Mouse (Mus musculus): ENCODE results near the gene Ppp3ca. TPM values are rescaled to one million over a fixed set of nuclear protein-coding genes. Genes with fewer than 3 reads are reported as not detected.

The Ppp3ca gene
- total and polyA plus RNA-seq, 2 experiments from 2014 or later: 34.6 to 39.2 TPM

DNA sequence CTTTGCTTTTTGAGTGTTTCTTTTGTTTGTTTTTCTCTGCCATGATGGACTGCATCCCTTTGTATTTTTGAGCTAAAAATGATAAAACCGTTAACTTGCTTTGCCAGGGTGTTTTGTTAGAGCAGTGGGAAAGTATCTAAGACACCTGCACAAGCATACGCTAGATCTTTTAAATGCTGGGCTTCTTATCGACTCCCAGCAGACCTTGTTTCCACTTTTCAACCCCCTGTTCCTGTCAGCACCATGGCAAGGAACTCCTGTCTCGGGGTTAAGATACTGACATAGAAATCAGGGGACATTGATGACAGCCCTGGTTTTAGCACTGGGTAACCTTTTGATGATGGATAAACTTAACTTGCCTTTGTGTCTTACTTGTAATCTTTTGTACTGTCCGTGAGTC lies 121.5 kb downstream of the Ppp3ca start:
- ATAC-seq (ENCODE audit: insufficient read depth, low read depth) (no peak), DNase-seq (ENCODE audit: low spot score) (no peak)
- Histone ChIP-seq H3K36me3 (replicated peaks; ENCODE audit: control insufficient read depth, insufficient read depth, low read length) (no peaks in the 10 kb centered on the region), H3K4me1 (ENCODE audit: control insufficient read depth, insufficient read depth) (peaks cover 16% of the 10 kb centered on the region), H3K9me3 (replicated peaks; ENCODE audit: control insufficient read depth, low read length) (no peaks in the 10 kb centered on the region), H3K27ac (ENCODE audit: low read depth) (no peak overlapping the region), H3K27me3 (ENCODE audit: control insufficient read depth, insufficient read depth, low read length) (no peaks in the 10 kb centered on the region), H3K4me2 (ENCODE audit: low read depth, low read length) (no peak overlapping the region), H3K4me3 (ENCODE audit: low read depth, low read length) (no peak overlapping the region), H3K9ac (replicated peaks; ENCODE audit: low read depth, low read length) (no peak overlapping the region)
- 19% methylated on average over 5 of the region's 5 CpGs for WGBS
- no peak for TF ChIP-seq CTCF (IDR thresholded peaks at IDR 0.05; ENCODE audit: low read depth)
- TF ChIP-seq EP300 (IDR thresholded peaks at IDR 0.05; ENCODE audit: low read depth): no peak

GRCm38 (mm10) chr3:136791946-136792345 lies 122.0 kb downstream of the Ppp3ca start:
- WGBS: 93% methylated on average over 2 of the region's 2 CpGs
- Histone ChIP-seq H3K27me3 (ENCODE audit: control insufficient read depth, insufficient read depth, low read length) (no peaks in the 10 kb centered on the region), H3K9me3 (replicated peaks; ENCODE audit: control insufficient read depth, low read length) (no peaks in the 10 kb centered on the region), H3K4me3 (ENCODE audit: low read depth, low read length) (no peak overlapping the region), H3K9ac (replicated peaks; ENCODE audit: low read depth, low read length) (no peak overlapping the region), H3K27ac (ENCODE audit: low read depth) (no peak overlapping the region), H3K4me2 (ENCODE audit: low read depth, low read length) (no peak overlapping the region), H3K4me1 (ENCODE audit: control insufficient read depth, insufficient read depth) (peaks cover 16% of the 10 kb centered on the region), H3K36me3 (replicated peaks; ENCODE audit: control insufficient read depth, insufficient read depth, low read length) (no peaks in the 10 kb centered on the region)
- no peak for DNase-seq (ENCODE audit: low spot score)
- no peak for TF ChIP-seq CTCF (IDR thresholded peaks at IDR 0.05; ENCODE audit: low read depth)
- TF ChIP-seq EP300 (IDR thresholded peaks at IDR 0.05; ENCODE audit: low read depth): no peak
- no peak for ATAC-seq (ENCODE audit: insufficient read depth, low read depth)

DNA sequence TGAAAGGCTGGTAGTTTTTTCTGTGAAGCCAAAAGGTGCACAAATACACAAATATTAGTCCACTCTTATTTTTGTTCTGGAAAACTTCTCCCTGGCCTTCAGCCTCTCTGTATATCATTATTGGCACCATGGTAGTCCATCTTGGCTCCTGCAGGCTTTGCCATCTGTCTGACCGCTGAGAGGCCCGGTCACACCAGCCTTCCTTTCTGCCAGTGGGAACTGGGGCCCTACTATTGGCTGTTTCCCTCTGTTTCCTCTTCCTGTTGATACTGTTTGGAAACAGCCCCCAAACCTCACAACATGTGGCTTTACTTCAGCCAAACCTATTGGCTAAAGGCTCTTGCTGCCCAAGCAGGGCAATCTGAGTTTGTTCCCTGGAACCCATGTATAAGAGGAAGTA lies 123.5 kb downstream of the Ppp3ca start:
- WGBS: 70% methylated on average over 2 of the region's 2 CpGs
- Histone ChIP-seq H3K9me3 (replicated peaks; ENCODE audit: control insufficient read depth, low read length) (no peaks in the 10 kb centered on the region), H3K36me3 (replicated peaks; ENCODE audit: control insufficient read depth, insufficient read depth, low read length) (peaks cover 5% of the 10 kb centered on the region; the same call in 1 of the 2 replicates), H3K4me2 (ENCODE audit: low read depth, low read length) (no peak overlapping the region), H3K27ac (ENCODE audit: low read depth) (no peak overlapping the region), H3K4me3 (ENCODE audit: low read depth, low read length) (no peak overlapping the region), H3K27me3 (ENCODE audit: control insufficient read depth, insufficient read depth, low read length) (no peaks in the 10 kb centered on the region), H3K9ac (replicated peaks; ENCODE audit: low read depth, low read length) (no peak overlapping the region), H3K4me1 (ENCODE audit: control insufficient read depth, insufficient read depth) (peaks cover 16% of the 10 kb centered on the region)
- ATAC-seq (ENCODE audit: insufficient read depth, low read depth) (no peak), DNase-seq (ENCODE audit: low spot score) (no peak)
- TF ChIP-seq CTCF (IDR thresholded peaks at IDR 0.05; ENCODE audit: low read depth): no peak
- TF ChIP-seq EP300 (IDR thresholded peaks at IDR 0.05; ENCODE audit: low read depth): no peak

- TF ChIP-seq EP300 (IDR thresholded peaks at IDR 0.05; ENCODE audit: low read depth) (no peak), CTCF (IDR thresholded peaks at IDR 0.05; ENCODE audit: low read depth) (no peak)
- ATAC-seq (ENCODE audit: insufficient read depth, low read depth) (no peak), DNase-seq (ENCODE audit: low spot score) (no peak)
- H3K27ac ChIP-seq (ENCODE audit: low read depth): no peak overlapping the region
- 71% methylated on average over 7 of the region's 7 CpGs for WGBS
- no peaks in the 10 kb centered on the region for H3K9me3 ChIP-seq (replicated peaks; ENCODE audit: control insufficient read depth, low read length)
- H3K4me3 ChIP-seq (ENCODE audit: low read depth, low read length): no peak overlapping the region
- no peak overlapping the region for H3K4me2 ChIP-seq (ENCODE audit: low read depth, low read length)
- H3K27me3 ChIP-seq (ENCODE audit: control insufficient read depth, insufficient read depth, low read length): no peaks in the 10 kb centered on the region
- H3K4me1 ChIP-seq (ENCODE audit: control insufficient read depth, insufficient read depth): peaks cover 16% of the 10 kb centered on the region
- no peak overlapping the region for H3K9ac ChIP-seq (replicated peaks; ENCODE audit: low read depth, low read length)
- peaks cover 5% of the 10 kb centered on the region; the same call in 1 of the 2 replicates for H3K36me3 ChIP-seq (replicated peaks; ENCODE audit: control insufficient read depth, insufficient read depth, low read length)
Observed at GRCm38 (mm10) chr3:136794426-136795217, 124.7 kb downstream of the Ppp3ca start.

DNA sequence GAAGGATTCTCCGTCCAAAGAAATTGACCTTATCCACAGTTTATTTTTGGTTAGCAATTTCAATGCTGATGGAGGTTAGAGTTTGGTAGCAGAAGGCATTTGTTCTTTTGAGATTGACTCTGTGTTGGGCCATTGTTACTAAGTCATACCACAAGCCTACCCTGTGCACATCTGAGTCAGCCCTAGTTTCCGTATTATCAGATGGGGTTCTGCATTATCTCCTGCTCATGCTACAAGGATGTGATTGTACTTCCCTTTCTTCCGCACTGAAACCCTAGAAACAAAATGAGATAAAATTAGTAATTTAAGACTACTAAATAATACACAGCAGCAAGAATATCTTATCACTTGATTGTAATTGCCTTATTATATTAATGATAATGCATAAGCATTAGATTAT lies 129.0 kb downstream of the Ppp3ca start:
- Histone ChIP-seq H3K9me3 (replicated peaks; ENCODE audit: control insufficient read depth, low read length) (0 out of 2 replicates have a peak, but pooled peaks cover 4% of the 10 kb centered on the region), H3K27me3 (ENCODE audit: control insufficient read depth, insufficient read depth, low read length) (no peaks in the 10 kb centered on the region), H3K9ac (replicated peaks; ENCODE audit: low read depth, low read length) (no peak overlapping the region), H3K4me1 (ENCODE audit: control insufficient read depth, insufficient read depth) (no peaks in the 10 kb centered on the region), H3K4me2 (ENCODE audit: low read depth, low read length) (no peak overlapping the region), H3K27ac (ENCODE audit: low read depth) (no peak overlapping the region), H3K4me3 (ENCODE audit: low read depth, low read length) (no peak overlapping the region), H3K36me3 (replicated peaks; ENCODE audit: control insufficient read depth, insufficient read depth, low read length) (peaks cover 5% of the 10 kb centered on the region; the same call in 1 of the 2 replicates)
- no peak for DNase-seq (ENCODE audit: low spot score)
- TF ChIP-seq CTCF (IDR thresholded peaks at IDR 0.05; ENCODE audit: low read depth) (no peak), EP300 (IDR thresholded peaks at IDR 0.05; ENCODE audit: low read depth) (no peak)
- ATAC-seq (ENCODE audit: insufficient read depth, low read depth): no peak
- WGBS: 63% methylated on average over 3 of the region's 3 CpGs

All from heart, postnatal 0 days (tissue).